Mouse (Mus musculus): ENCODE measurements around the gene Pcnx2. TPM values are rescaled to one million over a fixed set of nuclear protein-coding genes. Genes with fewer than 3 reads are reported as not detected.

The Pcnx2 gene
- polyA plus RNA-seq, 1 experiment, result 0.45 TPM

DNA sequence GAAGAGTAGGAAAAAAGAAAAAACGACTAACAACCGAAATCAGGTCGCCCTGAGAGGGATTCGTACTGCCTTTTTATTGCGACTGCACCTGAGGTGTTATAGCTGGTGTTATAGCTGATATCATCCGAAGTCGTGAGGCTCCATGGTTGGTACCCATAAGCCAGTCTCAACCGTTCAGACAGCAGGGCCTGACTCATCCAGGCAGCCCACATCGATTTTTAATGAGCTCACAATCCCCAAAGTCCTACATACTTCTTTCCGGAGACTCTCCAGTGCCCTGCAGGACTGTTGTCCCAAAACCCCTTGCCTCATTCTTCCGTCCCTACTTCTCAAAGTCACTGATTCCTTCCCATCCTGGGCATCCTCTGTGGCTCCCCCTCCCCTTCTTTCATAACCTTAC, 729 bp downstream of the Pcnx2 start:
- no peak overlapping the region for H3K27ac ChIP-seq (ENCODE audit: insufficient read depth, low read length)
- H3K9me3 ChIP-seq (replicated peaks; ENCODE audit: control insufficient read depth, insufficient read depth, low read length, poor library complexity, severe bottlenecking), result no peaks in the 10 kb centered on the region
- H3K4me3 ChIP-seq (ENCODE audit: low read depth, low read length), result no peak overlapping the region; the same call in 1 of the 2 replicates
- TF ChIP-seq EP300 (IDR thresholded peaks at IDR 0.05; ENCODE audit: insufficient read depth, low read depth, low read length) (no peak), CTCF (IDR thresholded peaks at IDR 0.05; ENCODE audit: low read depth, low read length) (no peak), POLR2A (IDR thresholded peaks at IDR 0.05; ENCODE audit: insufficient read depth, low read length) (no peak)
- peaks cover 2% of the 10 kb centered on the region for H3K4me1 ChIP-seq (ENCODE audit: control insufficient read depth, insufficient read depth, low read length)
- 0 out of 2 replicates have a peak, but pooled peaks cover 1% of the 10 kb centered on the region for H3K27me3 ChIP-seq (ENCODE audit: control insufficient read depth, insufficient read depth, low read length, poor library complexity, severe bottlenecking)
- no peaks in the 10 kb centered on the region for H3K36me3 ChIP-seq (ENCODE audit: control insufficient read depth, insufficient read depth, low read length, poor library complexity, severe bottlenecking)
- H3K9ac ChIP-seq (ENCODE audit: low read depth, poor library complexity, severe bottlenecking), result no peak overlapping the region

GRCm38 (mm10) chr8:125889920-125890319, 8.2 kb downstream of the Pcnx2 start:
- TF ChIP-seq EP300 (IDR thresholded peaks at IDR 0.05; ENCODE audit: insufficient read depth, low read depth, low read length), result no peak
- Histone ChIP-seq H3K9ac (ENCODE audit: low read depth, poor library complexity, severe bottlenecking) (no peak overlapping the region), H3K27me3 (ENCODE audit: control insufficient read depth, insufficient read depth, low read length, poor library complexity, severe bottlenecking) (no peaks in the 10 kb centered on the region), H3K9me3 (replicated peaks; ENCODE audit: control insufficient read depth, insufficient read depth, low read length, poor library complexity, severe bottlenecking) (no peaks in the 10 kb centered on the region), H3K27ac (ENCODE audit: insufficient read depth, low read length) (no peak overlapping the region), H3K4me1 (ENCODE audit: control insufficient read depth, insufficient read depth, low read length) (no peaks in the 10 kb centered on the region), H3K36me3 (ENCODE audit: control insufficient read depth, insufficient read depth, low read length, poor library complexity, severe bottlenecking) (no peaks in the 10 kb centered on the region), H3K4me3 (ENCODE audit: low read depth, low read length) (no peak overlapping the region)

GRCm38 (mm10) chr8:125887549-125887948, 10.6 kb downstream of the Pcnx2 start:
- no peaks in the 10 kb centered on the region for H3K4me1 ChIP-seq (ENCODE audit: control insufficient read depth, insufficient read depth, low read length)
- H3K27me3 ChIP-seq (ENCODE audit: control insufficient read depth, insufficient read depth, low read length, poor library complexity, severe bottlenecking), result no peaks in the 10 kb centered on the region
- H3K4me3 ChIP-seq (ENCODE audit: low read depth, low read length), result no peak overlapping the region
- H3K9me3 ChIP-seq (replicated peaks; ENCODE audit: control insufficient read depth, insufficient read depth, low read length, poor library complexity, severe bottlenecking), result no peaks in the 10 kb centered on the region
- H3K27ac ChIP-seq (ENCODE audit: insufficient read depth, low read length), result no peak overlapping the region
- no peak for TF ChIP-seq POLR2A (IDR thresholded peaks at IDR 0.05; ENCODE audit: insufficient read depth, low read length)
- no peaks in the 10 kb centered on the region for H3K36me3 ChIP-seq (ENCODE audit: control insufficient read depth, insufficient read depth, low read length, poor library complexity, severe bottlenecking)
- H3K9ac ChIP-seq (ENCODE audit: low read depth, poor library complexity, severe bottlenecking), result no peak overlapping the region

DNA sequence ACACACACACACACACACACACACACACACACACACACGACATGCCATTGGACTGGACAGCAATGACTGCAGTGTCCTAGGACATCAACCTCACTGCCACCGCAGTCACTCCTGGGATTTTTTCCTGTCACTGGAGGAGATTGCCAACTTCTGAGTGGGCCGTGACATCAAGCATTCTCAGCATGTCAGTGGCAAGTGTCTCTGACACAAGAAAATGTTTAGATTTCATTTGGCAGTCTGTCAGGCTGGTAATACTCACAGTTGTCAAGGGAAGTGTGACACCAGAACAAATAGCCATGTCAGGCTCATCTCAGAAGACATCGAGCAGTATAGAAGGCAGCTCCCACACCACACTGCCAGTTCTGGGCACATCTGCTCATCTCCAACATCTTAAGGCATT, 17.7 kb downstream of the Pcnx2 start:
- no peaks in the 10 kb centered on the region for H3K27me3 ChIP-seq (ENCODE audit: control insufficient read depth, insufficient read depth, low read length, poor library complexity, severe bottlenecking)
- H3K4me1 ChIP-seq (ENCODE audit: control insufficient read depth, insufficient read depth, low read length), result no peaks in the 10 kb centered on the region
- H3K36me3 ChIP-seq (ENCODE audit: control insufficient read depth, insufficient read depth, low read length, poor library complexity, severe bottlenecking), result no peaks in the 10 kb centered on the region
- H3K27ac ChIP-seq (ENCODE audit: insufficient read depth, low read length), result no peak overlapping the region
- H3K4me3 ChIP-seq (ENCODE audit: low read depth, low read length), result no peak overlapping the region
- no peaks in the 10 kb centered on the region for H3K9me3 ChIP-seq (replicated peaks; ENCODE audit: control insufficient read depth, insufficient read depth, low read length, poor library complexity, severe bottlenecking)
- TF ChIP-seq POLR2A (IDR thresholded peaks at IDR 0.05; ENCODE audit: insufficient read depth, low read length) (no peak), EP300 (IDR thresholded peaks at IDR 0.05; ENCODE audit: insufficient read depth, low read depth, low read length) (no peak), CTCF (IDR thresholded peaks at IDR 0.05; ENCODE audit: low read depth, low read length) (no peak)
- H3K9ac ChIP-seq (ENCODE audit: low read depth, poor library complexity, severe bottlenecking), result no peak overlapping the region

GRCm38 (mm10) chr8:125873250-125873534, 24.9 kb downstream of the Pcnx2 start:
- Histone ChIP-seq H3K9ac (ENCODE audit: low read depth, poor library complexity, severe bottlenecking) (no peak overlapping the region), H3K27me3 (ENCODE audit: control insufficient read depth, insufficient read depth, low read length, poor library complexity, severe bottlenecking) (no peaks in the 10 kb centered on the region)

GRCm38 (mm10) chr8:125872501-125873249, 25.4 kb downstream of the Pcnx2 start:
- H3K4me3 ChIP-seq (ENCODE audit: low read depth, low read length), result no peak overlapping the region
- no peaks in the 10 kb centered on the region for H3K4me1 ChIP-seq (ENCODE audit: control insufficient read depth, insufficient read depth, low read length)
- H3K9me3 ChIP-seq (replicated peaks; ENCODE audit: control insufficient read depth, insufficient read depth, low read length, poor library complexity, severe bottlenecking), result no peaks in the 10 kb centered on the region
- no peaks in the 10 kb centered on the region for H3K27me3 ChIP-seq (ENCODE audit: control insufficient read depth, insufficient read depth, low read length, poor library complexity, severe bottlenecking)
- no peak overlapping the region for H3K9ac ChIP-seq (ENCODE audit: low read depth, poor library complexity, severe bottlenecking)
- no peak for TF ChIP-seq EP300 (IDR thresholded peaks at IDR 0.05; ENCODE audit: insufficient read depth, low read depth, low read length)
- TF ChIP-seq POLR2A (IDR thresholded peaks at IDR 0.05; ENCODE audit: insufficient read depth, low read length), result no peak
- no peak for TF ChIP-seq CTCF (IDR thresholded peaks at IDR 0.05; ENCODE audit: low read depth, low read length)
- H3K27ac ChIP-seq (ENCODE audit: insufficient read depth, low read length), result no peak overlapping the region
- H3K36me3 ChIP-seq (ENCODE audit: control insufficient read depth, insufficient read depth, low read length, poor library complexity, severe bottlenecking), result no peaks in the 10 kb centered on the region

More at GRCm38 (mm10) chr8:125873250-125873534, 24.9 kb downstream of the Pcnx2 start:
- no peak overlapping the region for H3K4me3 ChIP-seq (ENCODE audit: low read depth, low read length)
- TF ChIP-seq POLR2A (IDR thresholded peaks at IDR 0.05; ENCODE audit: insufficient read depth, low read length), result no peak
- no peak for TF ChIP-seq EP300 (IDR thresholded peaks at IDR 0.05; ENCODE audit: insufficient read depth, low read depth, low read length)
- TF ChIP-seq CTCF (IDR thresholded peaks at IDR 0.05; ENCODE audit: low read depth, low read length), result no peak
- H3K27ac ChIP-seq (ENCODE audit: insufficient read depth, low read length), result no peak overlapping the region
- H3K4me1 ChIP-seq (ENCODE audit: control insufficient read depth, insufficient read depth, low read length), result no peaks in the 10 kb centered on the region
- H3K9me3 ChIP-seq (replicated peaks; ENCODE audit: control insufficient read depth, insufficient read depth, low read length, poor library complexity, severe bottlenecking), result no peaks in the 10 kb centered on the region
- H3K36me3 ChIP-seq (ENCODE audit: control insufficient read depth, insufficient read depth, low read length, poor library complexity, severe bottlenecking), result no peaks in the 10 kb centered on the region

Data from ES-Bruce4 (cell line).